Mouse (Mus musculus) E14TG2a.4 (cell line): Measurements from ENCODE around the gene Cux1.

Source experiments
- H3K27me3 ChIP-seq: 2 replicates; pipeline ENCODE4 v1.6.1; 2014; ENCODE audit warnings: low read length, control low read depth; ENCODE audit not compliant: insufficient read depth
- H3K36me3 ChIP-seq: 2 replicates; pipeline ENCODE4 v1.6.1; 2014; ENCODE audit warnings: low read length, control low read depth; ENCODE audit not compliant: insufficient read depth
- H3K4me1 ChIP-seq: replicated peaks from 2 replicates; pipeline ENCODE4 v1.6.1; 2014; ENCODE audit warnings: low read depth, low read length, control low read depth
- H3K4me3 ChIP-seq: replicated peaks from 2 replicates; pipeline ENCODE4 v1.5.1; 2014; ENCODE audit warnings: mild to moderate bottlenecking, low read length
- H3K9me3 ChIP-seq: 2 replicates; pipeline ENCODE4 v1.6.1; 2014; ENCODE audit warnings: low read length, control low read depth
- CTCF ChIP-seq: conservative IDR thresholded peaks from 2 replicates; pipeline ENCODE4 v1.5.1; 2014; ENCODE audit warnings: low read length
- NANOG ChIP-seq: IDR thresholded peaks from 2 replicates; pipeline ENCODE4 v1.6.1; 2014; ENCODE audit warnings: borderline replicate concordance, low read length, mixed read lengths
- POU5F1 ChIP-seq: IDR thresholded peaks from 2 replicates; pipeline ENCODE4 v1.6.1; 2014; ENCODE audit warnings: low read length, borderline replicate concordance

Gene Cux1

GRCm38 (mm10) chr5:136536753-136537152, 30.5 kb downstream of the Cux1 start:
- no peaks in the 10 kb centered on the region for H3K9me3 ChIP-seq
- peaks cover 3% of the 10 kb centered on the region; the same call in 1 of the 2 replicates for H3K36me3 ChIP-seq
- no peaks in the 10 kb centered on the region for H3K27me3 ChIP-seq
- no peak for TF ChIP-seq NANOG
- TF ChIP-seq CTCF = no peak
- TF ChIP-seq POU5F1 = no peak
- no peak overlapping the region for H3K4me3 ChIP-seq
- H3K4me1 ChIP-seq = peaks cover 50% of the 10 kb centered on the region

GRCm38 (mm10) chr5:136535976-136536725, 31.1 kb downstream of the Cux1 start:
- no peaks in the 10 kb centered on the region for H3K27me3 ChIP-seq
- H3K36me3 ChIP-seq = peaks cover 3% of the 10 kb centered on the region; the same call in 1 of the 2 replicates
- no peak overlapping the region for H3K4me3 ChIP-seq
- peaks cover 49% of the 10 kb centered on the region for H3K4me1 ChIP-seq
- H3K9me3 ChIP-seq = no peaks in the 10 kb centered on the region
- no peak for TF ChIP-seq NANOG
- no peak for TF ChIP-seq POU5F1
- TF ChIP-seq CTCF = no peak

GRCm38 (mm10) chr5:136535204-136535603, 32.1 kb downstream of the Cux1 start:
- H3K4me1 ChIP-seq = peaks cover 40% of the 10 kb centered on the region
- H3K4me3 ChIP-seq = no peak overlapping the region
- H3K36me3 ChIP-seq = peaks cover 3% of the 10 kb centered on the region; the same call in 1 of the 2 replicates
- no peaks in the 10 kb centered on the region for H3K27me3 ChIP-seq
- H3K9me3 ChIP-seq = no peaks in the 10 kb centered on the region
- no peak for TF ChIP-seq NANOG
- TF ChIP-seq POU5F1 = no peak
- TF ChIP-seq CTCF = no peak

GRCm38 (mm10) chr5:136533371-136534276, 33.7 kb downstream of the Cux1 start:
- peaks cover 28% of the 10 kb centered on the region for H3K4me1 ChIP-seq
- H3K36me3 ChIP-seq = no peaks in the 10 kb centered on the region
- no peaks in the 10 kb centered on the region for H3K9me3 ChIP-seq
- H3K27me3 ChIP-seq = no peaks in the 10 kb centered on the region
- no peak overlapping the region for H3K4me3 ChIP-seq
- TF ChIP-seq CTCF (no peak), POU5F1 (no peak), NANOG (no peak)

GRCm38 (mm10) chr5:136531674-136532365, 35.5 kb downstream of the Cux1 start:
- no peaks in the 10 kb centered on the region for H3K9me3 ChIP-seq
- H3K4me3 ChIP-seq = no peak overlapping the region
- H3K27me3 ChIP-seq = no peaks in the 10 kb centered on the region
- peaks cover 22% of the 10 kb centered on the region for H3K4me1 ChIP-seq
- TF ChIP-seq POU5F1 (no peak), CTCF (no peak), NANOG (no peak)
- peaks cover 2% of the 10 kb centered on the region for H3K36me3 ChIP-seq

GRCm38 (mm10) chr5:136530931-136531330, 36.4 kb downstream of the Cux1 start:
- H3K9me3 ChIP-seq = no peaks in the 10 kb centered on the region
- no peaks in the 10 kb centered on the region for H3K27me3 ChIP-seq
- TF ChIP-seq POU5F1 (no peak), CTCF (no peak), NANOG (no peak)
- H3K4me1 ChIP-seq = peaks cover 23% of the 10 kb centered on the region
- no peak overlapping the region for H3K4me3 ChIP-seq
- H3K36me3 ChIP-seq = peaks cover 9% of the 10 kb centered on the region

GRCm38 (mm10) chr5:136529165-136529564, 38.1 kb downstream of the Cux1 start:
- TF ChIP-seq POU5F1 (no peak), CTCF (no peak), NANOG (no peak)
- no peaks in the 10 kb centered on the region for H3K27me3 ChIP-seq
- H3K9me3 ChIP-seq = no peaks in the 10 kb centered on the region
- H3K4me3 ChIP-seq = no peak overlapping the region
- peaks cover 12% of the 10 kb centered on the region for H3K36me3 ChIP-seq
- H3K4me1 ChIP-seq = peaks cover 20% of the 10 kb centered on the region

GRCm38 (mm10) chr5:136527871-136528270, 39.4 kb downstream of the Cux1 start:
- H3K27me3 ChIP-seq = no peaks in the 10 kb centered on the region
- peaks cover 12% of the 10 kb centered on the region for H3K36me3 ChIP-seq
- TF ChIP-seq CTCF = no peak
- TF ChIP-seq NANOG = no peak
- no peak for TF ChIP-seq POU5F1
- no peaks in the 10 kb centered on the region for H3K9me3 ChIP-seq
- H3K4me3 ChIP-seq = no peak overlapping the region
- H3K4me1 ChIP-seq = peaks cover 22% of the 10 kb centered on the region
